Mouse (Mus musculus): Measurements from ENCODE around the gene Cebpb. TPM values are rescaled to one million over a fixed set of nuclear protein-coding genes. Genes with fewer than 3 reads are reported as not detected.

Gene Cebpb
- polyA plus RNA-seq, 1 experiment from 2014 or later: 0.61 TPM

DNA sequence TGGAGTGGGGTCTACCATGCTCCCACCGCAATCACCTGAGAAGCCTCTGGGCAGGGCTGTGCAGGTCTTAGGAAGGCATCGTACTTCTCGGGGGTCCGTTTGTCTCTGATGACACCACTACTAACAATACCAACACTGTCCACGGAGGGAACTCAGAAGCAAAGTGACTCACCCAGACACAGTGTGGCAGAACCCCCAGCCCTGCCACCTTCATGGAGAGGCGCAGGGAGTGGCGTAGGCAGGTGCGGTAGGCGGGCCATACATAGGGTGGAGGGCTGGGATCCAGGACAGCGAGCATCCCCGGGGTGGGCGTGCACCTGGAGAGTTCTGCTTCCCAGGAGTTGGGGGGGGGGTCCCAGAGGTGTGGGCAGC, 603 bp upstream of the Cebpb start:
- Histone ChIP-seq H3K27me3 (ENCODE audit: control insufficient read depth, insufficient read depth, low read depth, low read length) (peaks cover 29% of the 10 kb centered on the region), H3K4me2 (ENCODE audit: low read depth, low read length) (peak overlapping the region; percentile 85), H3K9ac (ENCODE audit: low read depth, low read length) (peak overlapping the region; percentile 68), H3K4me3 (ENCODE audit: low read depth, low read length) (peak overlapping the region; percentile 72), H3K36me3 (ENCODE audit: control insufficient read depth, insufficient read depth) (no peaks in the 10 kb centered on the region), H3K4me1 (ENCODE audit: control insufficient read depth, low read depth, low read length) (peaks cover 23% of the 10 kb centered on the region), H3K27ac (ENCODE audit: low read length) (peak overlapping the region; percentile 89), H3K9me3 (replicated peaks; ENCODE audit: control insufficient read depth, low read length) (no peaks in the 10 kb centered on the region)
- peak; percentile 23 for ATAC-seq (ENCODE audit: low read depth)
- WGBS (ENCODE audit: insufficient replicate concordance): 47% methylated on average over 12 of the region's 12 CpGs

DNA sequence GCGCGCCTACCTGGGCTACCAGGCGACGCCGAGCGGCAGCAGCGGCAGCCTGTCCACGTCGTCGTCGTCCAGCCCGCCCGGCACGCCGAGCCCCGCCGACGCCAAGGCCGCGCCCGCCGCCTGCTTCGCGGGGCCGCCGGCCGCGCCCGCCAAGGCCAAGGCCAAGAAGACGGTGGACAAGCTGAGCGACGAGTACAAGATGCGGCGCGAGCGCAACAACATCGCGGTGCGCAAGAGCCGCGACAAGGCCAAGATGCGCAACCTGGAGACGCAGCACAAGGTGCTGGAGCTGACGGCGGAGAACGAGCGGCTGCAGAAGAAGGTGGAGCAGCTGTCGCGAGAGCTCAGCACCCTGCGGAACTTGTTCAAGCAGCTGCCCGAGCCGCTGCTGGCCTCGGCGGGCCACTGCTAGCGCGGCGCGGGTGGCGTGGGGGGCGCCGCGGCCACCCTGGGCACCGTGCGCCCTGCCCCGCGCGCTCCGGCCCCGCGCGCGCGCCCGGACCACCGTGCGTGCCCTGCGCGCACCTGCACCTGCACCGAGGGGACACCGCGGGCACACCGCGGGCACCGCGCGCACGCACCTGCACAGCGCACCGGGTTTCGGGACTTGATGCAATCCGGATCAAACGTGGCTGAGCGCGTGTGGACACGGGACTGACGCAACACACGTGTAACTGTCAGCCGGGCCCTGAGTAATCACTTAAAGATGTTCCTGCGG, 945 bp downstream of the Cebpb start, which contains the start of gene Tmem189:
TSS of gene Tmem189 (minus strand) at position 322 of the 718 bp plus-strand sequence.
- H3K36me3 ChIP-seq (ENCODE audit: control insufficient read depth, insufficient read depth): no peaks in the 10 kb centered on the region
- peaks cover 23% of the 10 kb centered on the region for H3K4me1 ChIP-seq (ENCODE audit: control insufficient read depth, low read depth, low read length)
- peak; percentile 5 for ATAC-seq (ENCODE audit: low read depth)
- WGBS (ENCODE audit: insufficient replicate concordance): under 1% methylated on average over 88 of the region's 99 CpGs
- H3K4me3 ChIP-seq (ENCODE audit: low read depth, low read length): peak within 1 kb of the TSS; percentile 72
- H3K4me2 ChIP-seq (ENCODE audit: low read depth, low read length): peak within 1 kb of the TSS; percentile 85
- peak within 1 kb of the TSS; percentile 68 for H3K9ac ChIP-seq (ENCODE audit: low read depth, low read length)
- peaks cover 29% of the 10 kb centered on the region for H3K27me3 ChIP-seq (ENCODE audit: control insufficient read depth, insufficient read depth, low read depth, low read length)
- peak within 1 kb of the TSS; percentile 89 for H3K27ac ChIP-seq (ENCODE audit: low read length)
- H3K9me3 ChIP-seq (replicated peaks; ENCODE audit: control insufficient read depth, low read length): no peaks in the 10 kb centered on the region

GRCm38 (mm10) chr2:167690219-167690961, 1.7 kb downstream of the Cebpb start:
- Histone ChIP-seq H3K27me3 (ENCODE audit: control insufficient read depth, insufficient read depth, low read depth, low read length) (peaks cover 29% of the 10 kb centered on the region), H3K4me1 (ENCODE audit: control insufficient read depth, low read depth, low read length) (peaks cover 23% of the 10 kb centered on the region), H3K9ac (ENCODE audit: low read depth, low read length) (peak overlapping the region; percentile 47), H3K27ac (ENCODE audit: low read length) (no peak overlapping the region; the same call in 1 of the 2 replicates), H3K36me3 (ENCODE audit: control insufficient read depth, insufficient read depth) (no peaks in the 10 kb centered on the region), H3K4me3 (ENCODE audit: low read depth, low read length) (peak overlapping the region; percentile 72), H3K4me2 (ENCODE audit: low read depth, low read length) (peak overlapping the region; percentile 85), H3K9me3 (replicated peaks; ENCODE audit: control insufficient read depth, low read length) (no peaks in the 10 kb centered on the region)
- no peak for ATAC-seq (ENCODE audit: low read depth)
- 18% methylated on average over 15 of the region's 15 CpGs for WGBS (ENCODE audit: insufficient replicate concordance)

DNA sequence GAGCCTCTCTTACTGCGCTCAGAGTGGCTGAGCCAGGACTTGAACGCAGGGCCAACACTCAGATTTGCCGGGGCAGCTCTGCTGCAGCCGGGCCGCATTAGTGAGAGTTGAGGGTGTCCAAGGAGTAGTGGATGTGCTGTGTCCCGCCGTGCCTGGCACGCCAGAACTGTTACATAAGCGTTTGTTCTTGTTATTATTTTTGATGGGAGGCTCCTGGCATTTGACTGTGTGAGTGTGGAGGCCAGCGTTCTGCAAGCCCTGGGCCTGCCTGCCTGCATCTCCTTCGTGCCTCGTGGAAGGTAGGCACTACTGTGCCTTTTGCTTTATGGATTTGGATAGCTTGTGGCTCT, 2.2 kb downstream of the Cebpb start:
- Histone ChIP-seq H3K36me3 (ENCODE audit: control insufficient read depth, insufficient read depth) (no peaks in the 10 kb centered on the region), H3K9me3 (replicated peaks; ENCODE audit: control insufficient read depth, low read length) (no peaks in the 10 kb centered on the region), H3K9ac (ENCODE audit: low read depth, low read length) (peak overlapping the region; percentile 47), H3K4me2 (ENCODE audit: low read depth, low read length) (peak overlapping the region; percentile 43), H3K27me3 (ENCODE audit: control insufficient read depth, insufficient read depth, low read depth, low read length) (peaks cover 29% of the 10 kb centered on the region), H3K4me1 (ENCODE audit: control insufficient read depth, low read depth, low read length) (peaks cover 23% of the 10 kb centered on the region), H3K4me3 (ENCODE audit: low read depth, low read length) (peak overlapping the region; percentile 72), H3K27ac (ENCODE audit: low read length) (no peak overlapping the region)
- no peak for ATAC-seq (ENCODE audit: low read depth)
- WGBS (ENCODE audit: insufficient replicate concordance): 63% methylated on average over 12 of the region's 12 CpGs

DNA sequence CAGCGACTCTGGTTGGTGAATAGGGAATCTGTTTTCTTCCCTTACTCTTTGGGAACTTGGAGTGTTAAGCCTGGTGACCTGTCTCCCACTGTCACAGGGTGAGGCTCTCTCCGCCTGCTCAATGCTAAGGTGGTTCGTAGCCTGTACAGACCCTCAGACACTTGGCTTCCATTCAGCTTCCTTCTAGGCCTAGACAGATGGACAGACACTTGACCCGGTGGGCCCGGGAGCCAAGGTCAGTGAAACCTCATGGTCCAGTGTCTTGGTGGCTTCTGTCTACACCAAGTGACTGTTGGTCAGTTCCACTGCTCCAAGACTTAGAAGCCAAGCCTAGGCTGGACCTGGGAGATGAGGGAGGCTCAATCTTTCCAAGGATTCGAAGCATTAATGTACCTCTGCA, 2.7 kb downstream of the Cebpb start:
- Histone ChIP-seq H3K9ac (ENCODE audit: low read depth, low read length) (peak overlapping the region; percentile 47; the same call in 1 of the 2 replicates), H3K4me2 (ENCODE audit: low read depth, low read length) (peak overlapping the region; percentile 43), H3K36me3 (ENCODE audit: control insufficient read depth, insufficient read depth) (no peaks in the 10 kb centered on the region), H3K4me3 (ENCODE audit: low read depth, low read length) (peak overlapping the region; percentile 72), H3K27me3 (ENCODE audit: control insufficient read depth, insufficient read depth, low read depth, low read length) (peaks cover 29% of the 10 kb centered on the region), H3K4me1 (ENCODE audit: control insufficient read depth, low read depth, low read length) (peaks cover 23% of the 10 kb centered on the region), H3K27ac (ENCODE audit: low read length) (no peak overlapping the region), H3K9me3 (replicated peaks; ENCODE audit: control insufficient read depth, low read length) (no peaks in the 10 kb centered on the region)
- ATAC-seq (ENCODE audit: low read depth): no peak
- WGBS (ENCODE audit: insufficient replicate concordance): 78% methylated on average over 6 of the region's 6 CpGs

DNA sequence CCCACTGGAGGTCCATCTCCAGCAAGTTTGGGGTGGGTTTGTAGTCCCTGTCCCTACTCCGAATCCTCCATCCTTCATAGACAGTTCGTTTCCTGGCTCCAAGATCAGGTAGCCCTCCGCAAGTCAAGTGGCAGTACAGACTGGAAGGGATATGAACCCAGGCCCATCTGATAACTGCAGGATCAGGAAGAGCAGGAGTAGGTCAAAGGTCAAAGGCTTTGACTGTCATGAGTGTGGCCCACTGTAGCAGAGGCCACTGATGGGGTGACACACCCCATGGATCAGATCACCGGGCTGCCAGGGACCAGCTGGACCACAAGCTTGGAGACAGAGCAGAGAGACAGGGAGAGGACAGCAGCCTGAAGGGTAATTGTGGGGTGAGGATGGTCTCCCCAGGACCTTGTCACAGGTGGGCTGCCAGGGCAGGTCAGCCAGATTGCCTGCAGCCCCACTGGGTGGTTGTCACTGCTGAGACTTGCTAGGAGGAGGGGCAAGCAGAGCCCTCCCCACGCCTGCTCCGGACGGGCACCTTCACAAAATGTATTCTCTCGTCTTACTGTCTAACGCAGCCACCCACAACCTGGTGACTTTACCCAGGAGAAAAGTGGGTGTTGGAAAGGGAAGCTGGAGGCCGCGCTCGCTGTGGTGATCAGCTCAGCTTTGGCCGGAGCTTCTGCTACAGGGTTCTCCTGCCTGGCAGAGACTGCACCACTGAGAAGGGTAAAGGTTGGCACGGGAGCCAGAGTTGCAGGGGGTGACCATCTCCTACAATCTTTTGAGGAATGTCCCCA, 3.4 kb downstream of the Cebpb start:
- H3K9ac ChIP-seq (ENCODE audit: low read depth, low read length): no peak overlapping the region
- H3K4me1 ChIP-seq (ENCODE audit: control insufficient read depth, low read depth, low read length): peaks cover 21% of the 10 kb centered on the region
- H3K4me3 ChIP-seq (ENCODE audit: low read depth, low read length): peak overlapping the region; percentile 72
- peaks cover 29% of the 10 kb centered on the region for H3K27me3 ChIP-seq (ENCODE audit: control insufficient read depth, insufficient read depth, low read depth, low read length)
- H3K36me3 ChIP-seq (ENCODE audit: control insufficient read depth, insufficient read depth): no peaks in the 10 kb centered on the region
- WGBS (ENCODE audit: insufficient replicate concordance): 72% methylated on average over 14 of the region's 14 CpGs
- H3K9me3 ChIP-seq (replicated peaks; ENCODE audit: control insufficient read depth, low read length): no peaks in the 10 kb centered on the region
- H3K27ac ChIP-seq (ENCODE audit: low read length): no peak overlapping the region
- peak overlapping the region; percentile 43 for H3K4me2 ChIP-seq (ENCODE audit: low read depth, low read length)
- no peak for ATAC-seq (ENCODE audit: low read depth)

DNA sequence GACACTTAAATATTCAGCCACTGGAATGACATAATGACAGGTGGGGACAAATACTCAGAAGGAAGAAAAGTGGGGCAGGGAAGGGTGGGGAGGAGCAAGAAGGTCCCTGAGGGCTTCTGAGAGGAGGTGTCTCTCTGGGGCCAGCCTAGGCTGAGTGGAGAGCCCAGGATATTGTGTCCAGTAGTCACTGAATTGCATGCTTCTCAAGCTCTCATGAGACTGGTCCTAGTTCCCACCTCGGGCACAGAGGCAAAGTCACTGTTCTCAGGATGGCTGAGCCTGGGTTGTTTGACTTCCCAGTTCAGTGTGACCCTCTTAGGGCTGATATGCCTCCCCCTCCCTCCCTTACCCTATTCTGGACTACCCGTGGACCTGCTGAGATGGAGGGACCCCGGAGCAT, 4.1 kb downstream of the Cebpb start:
- Histone ChIP-seq H3K27ac (ENCODE audit: low read length) (no peak overlapping the region), H3K4me1 (ENCODE audit: control insufficient read depth, low read depth, low read length) (peaks cover 17% of the 10 kb centered on the region), H3K4me2 (ENCODE audit: low read depth, low read length) (no peak overlapping the region), H3K9me3 (replicated peaks; ENCODE audit: control insufficient read depth, low read length) (no peaks in the 10 kb centered on the region), H3K4me3 (ENCODE audit: low read depth, low read length) (no peak overlapping the region), H3K27me3 (ENCODE audit: control insufficient read depth, insufficient read depth, low read depth, low read length) (peaks cover 29% of the 10 kb centered on the region), H3K36me3 (ENCODE audit: control insufficient read depth, insufficient read depth) (no peaks in the 10 kb centered on the region), H3K9ac (ENCODE audit: low read depth, low read length) (no peak overlapping the region)
- 54% methylated on average over 3 of the region's 3 CpGs for WGBS (ENCODE audit: insufficient replicate concordance)
- no peak for ATAC-seq (ENCODE audit: low read depth)

DNA sequence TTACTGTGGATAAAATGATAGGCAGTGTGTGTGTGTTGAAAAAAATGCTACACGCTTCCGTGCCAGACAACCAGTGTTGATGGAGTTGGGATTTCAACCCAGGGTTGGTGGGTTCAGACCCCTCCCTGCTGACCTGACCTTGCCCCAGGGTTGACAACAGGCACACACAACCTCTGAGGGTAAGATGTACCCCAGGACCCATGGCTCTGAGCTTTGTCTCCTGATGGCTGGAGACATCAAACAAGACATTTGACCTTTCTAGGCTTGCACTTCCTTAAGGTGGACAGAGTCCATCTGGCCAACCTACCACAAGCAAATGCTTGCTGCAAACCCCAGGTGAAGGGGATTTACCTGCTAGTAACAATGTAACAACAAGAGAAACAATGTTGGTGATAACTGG, 4.8 kb downstream of the Cebpb start:
- H3K27me3 ChIP-seq (ENCODE audit: control insufficient read depth, insufficient read depth, low read depth, low read length): peaks cover 25% of the 10 kb centered on the region
- no peak overlapping the region for H3K9ac ChIP-seq (ENCODE audit: low read depth, low read length)
- no peak for ATAC-seq (ENCODE audit: low read depth)
- H3K4me3 ChIP-seq (ENCODE audit: low read depth, low read length): no peak overlapping the region
- 67% methylated on average over 2 of the region's 2 CpGs for WGBS (ENCODE audit: insufficient replicate concordance)
- H3K9me3 ChIP-seq (replicated peaks; ENCODE audit: control insufficient read depth, low read length): no peaks in the 10 kb centered on the region
- H3K36me3 ChIP-seq (ENCODE audit: control insufficient read depth, insufficient read depth): no peaks in the 10 kb centered on the region
- peaks cover 13% of the 10 kb centered on the region for H3K4me1 ChIP-seq (ENCODE audit: control insufficient read depth, low read depth, low read length)
- no peak overlapping the region for H3K4me2 ChIP-seq (ENCODE audit: low read depth, low read length)
- no peak overlapping the region for H3K27ac ChIP-seq (ENCODE audit: low read length)
